Comparison of ENCODE assay signal across 19 mouse cellular contexts in the genomic region with DNA sequence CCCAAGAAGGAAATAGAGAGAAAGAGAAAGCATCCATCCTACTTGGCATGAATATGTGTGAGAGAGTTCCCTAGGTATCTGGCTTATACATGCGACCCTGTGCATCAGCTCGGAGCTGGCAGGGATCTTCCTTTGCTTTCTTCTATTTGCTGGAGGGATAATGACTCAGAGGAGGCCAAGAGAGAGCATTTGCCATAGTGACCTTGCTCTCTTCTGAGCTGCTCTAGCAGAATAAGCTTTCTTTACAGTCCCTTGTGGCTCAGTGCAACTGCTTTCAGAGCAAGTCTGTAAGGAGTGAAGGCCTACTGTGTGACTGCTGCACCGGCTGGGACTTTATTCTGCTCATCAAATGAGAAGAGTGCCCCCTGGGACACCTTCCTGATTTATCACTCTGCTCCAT.
DNase-seq lines count a peak whose midpoint lies in the region; ATAC-seq and TF ChIP-seq lines count a peak whose summit lies in the region.
"Had no signal": no experiment of that assay in that cellular context is flagged by ENCODE, and none has a peak within 500 bp of the region (broad histone marks: within the 10 kb centered on the region; RNA-seq: fewer than 3 reads in every experiment).

No protein-coding gene starts in this region.

- H3K27ac ChIP-seq in forebrain, embryonic 14.5 days (ENCODE audit: low read depth, low read length) = no peak overlapping the region
- H3K27ac ChIP-seq in forebrain, embryonic 16.5 days (ENCODE audit: low read length) = no peak overlapping the region
- H3K27ac ChIP-seq in midbrain, embryonic 15.5 days = 0 out of 2 replicates have a peak overlapping the region, but pooled peaks have one; percentile 2
- H3K27ac ChIP-seq in midbrain, embryonic 13.5 days = no peak overlapping the region
- H3K27ac ChIP-seq in stomach, postnatal 0 days (replicated peaks) = no peak overlapping the region
- H3K27ac ChIP-seq: embryonic facial prominence, embryonic 12.5 days; limb, embryonic 10.5 days; liver, embryonic 12.5 days; lung, embryonic 15.5 days; macrophage; midbrain, embryonic 12.5 days had no signal

- no peak overlapping the region for H3K4me3 ChIP-seq in forebrain, embryonic 14.5 days (ENCODE audit: low read depth, low read length)
- H3K4me3 ChIP-seq in forebrain, embryonic 16.5 days (replicated peaks; ENCODE audit: low read length) = no peak overlapping the region
- no peak overlapping the region for H3K4me3 ChIP-seq in midbrain, embryonic 15.5 days
- no peak overlapping the region for H3K4me3 ChIP-seq in midbrain, embryonic 13.5 days (replicated peaks)
- H3K4me3 ChIP-seq in stomach, postnatal 0 days (ENCODE audit: low read depth, low read length) = no peak overlapping the region
- H3K4me3 ChIP-seq: embryonic facial prominence, embryonic 12.5 days; limb, embryonic 10.5 days; liver, embryonic 12.5 days; lung, embryonic 15.5 days; midbrain, embryonic 12.5 days had no signal

- H3K36me3 ChIP-seq in forebrain, embryonic 14.5 days (ENCODE audit: control insufficient read depth, insufficient read depth, low read length) = peaks cover 5% of the 10 kb centered on the region; the same call in 1 of the 2 replicates
- peaks cover 8% of the 10 kb centered on the region for H3K36me3 ChIP-seq in forebrain, embryonic 16.5 days (ENCODE audit: control insufficient read depth, insufficient read depth)
- 0 out of 2 replicates have a peak, but pooled peaks cover 5% of the 10 kb centered on the region for H3K36me3 ChIP-seq in midbrain, embryonic 15.5 days (replicated peaks)
- peaks cover 15% of the 10 kb centered on the region for H3K36me3 ChIP-seq in midbrain, embryonic 13.5 days
- no peaks in the 10 kb centered on the region for H3K36me3 ChIP-seq in stomach, postnatal 0 days (ENCODE audit: control insufficient read depth, insufficient read depth, low read length)
- H3K36me3 ChIP-seq: embryonic facial prominence, embryonic 12.5 days; limb, embryonic 10.5 days; liver, embryonic 12.5 days; lung, embryonic 15.5 days had no signal

- no peak overlapping the region for H3K4me2 ChIP-seq in forebrain, embryonic 14.5 days (ENCODE audit: low read length)
- H3K4me2 ChIP-seq in forebrain, embryonic 16.5 days (ENCODE audit: low read length) = no peak overlapping the region
- H3K4me2 ChIP-seq in midbrain, embryonic 15.5 days = no peak overlapping the region
- H3K4me2 ChIP-seq in midbrain, embryonic 13.5 days (replicated peaks) = no peak overlapping the region
- no peak overlapping the region for H3K4me2 ChIP-seq in stomach, postnatal 0 days (replicated peaks; ENCODE audit: low read depth)
- H3K4me2 ChIP-seq: embryonic facial prominence, embryonic 12.5 days; heart, embryonic 11.5 days; liver, embryonic 12.5 days; lung, embryonic 15.5 days; midbrain, embryonic 12.5 days had no signal

- no peak for TF ChIP-seq CTCF in stomach, postnatal 0 days (IDR thresholded peaks at IDR 0.05; ENCODE audit: low read depth)

- no peak overlapping the region for H3K9ac ChIP-seq in forebrain, embryonic 14.5 days (ENCODE audit: low read length)
- H3K9ac ChIP-seq in forebrain, embryonic 16.5 days (replicated peaks; ENCODE audit: low read depth, low read length) = no peak overlapping the region
- no peak overlapping the region for H3K9ac ChIP-seq in midbrain, embryonic 15.5 days
- H3K9ac ChIP-seq in midbrain, embryonic 13.5 days (replicated peaks) = no peak overlapping the region
- no peak overlapping the region for H3K9ac ChIP-seq in stomach, postnatal 0 days (ENCODE audit: low read length)
- H3K9ac ChIP-seq: embryonic facial prominence, embryonic 12.5 days; liver, embryonic 12.5 days; lung, embryonic 15.5 days; midbrain, embryonic 12.5 days had no signal

- ATAC-seq in forebrain, embryonic 14.5 days = no peak
- no peak for ATAC-seq in forebrain, embryonic 16.5 days
- no peak for ATAC-seq in midbrain, embryonic 15.5 days (replicated peaks)
- ATAC-seq in midbrain, embryonic 13.5 days = no peak
- no peak for ATAC-seq in stomach, postnatal 0 days (ENCODE audit: low FRiP score, low TSS enrichment)
- ATAC-seq: inflammation-experienced regulatory T-cells, adult 6 months; liver, embryonic 12.5 days had no signal

- WGBS in forebrain, embryonic 14.5 days = 45% methylated on average over 3 of the region's 3 CpGs
- 35% methylated on average over 3 of the region's 3 CpGs for WGBS in forebrain, embryonic 16.5 days
- 33% methylated on average over 3 of the region's 3 CpGs for WGBS in midbrain, embryonic 15.5 days
- WGBS in midbrain, embryonic 13.5 days = 27% methylated on average over 3 of the region's 3 CpGs
- 65% methylated on average over 3 of the region's 3 CpGs for WGBS in stomach, postnatal 0 days

- peaks cover 4% of the 10 kb centered on the region; the same call in 1 of the 2 replicates for H3K9me3 ChIP-seq in forebrain, embryonic 14.5 days (replicated peaks; ENCODE audit: control insufficient read depth, low read length)
- peaks cover 7% of the 10 kb centered on the region for H3K9me3 ChIP-seq in forebrain, embryonic 16.5 days (ENCODE audit: control insufficient read depth, low read length)
- H3K9me3 ChIP-seq in midbrain, embryonic 15.5 days = peaks cover 3% of the 10 kb centered on the region; the same call in 1 of the 2 replicates
- peaks cover 9% of the 10 kb centered on the region for H3K9me3 ChIP-seq in midbrain, embryonic 13.5 days
- H3K9me3 ChIP-seq in stomach, postnatal 0 days (ENCODE audit: control insufficient read depth, low read length) = no peaks in the 10 kb centered on the region
- H3K9me3 ChIP-seq: embryonic facial prominence, embryonic 12.5 days; limb, embryonic 10.5 days; liver, embryonic 12.5 days; lung, embryonic 15.5 days had no signal

- no peak for TF ChIP-seq EP300 in stomach, postnatal 0 days (optimal IDR thresholded peaks at IDR 0.05)

- peak; percentile 21 for DNase-seq in forebrain, embryonic 14.5 days (ENCODE audit: low spot score)
- DNase-seq in cerebellum, adult 11-12 months = peak; percentile 36
- peak; percentile 59 to 64 for DNase-seq in cerebellum, postnatal 25 days
- no peak for DNase-seq in stomach, postnatal 0 days (ENCODE audit: low spot score)
- DNase-seq in testis, postnatal 10 days (ENCODE audit: low spot score) = no peak
- DNase-seq: gastrocnemius, postnatal 25 days; kidney, adult 8-10 months; thymus, postnatal 4 days had no signal

- H3K27me3 ChIP-seq in forebrain, embryonic 14.5 days (replicated peaks; ENCODE audit: control insufficient read depth, insufficient read depth, low read length) = no peaks in the 10 kb centered on the region
- H3K27me3 ChIP-seq in forebrain, embryonic 16.5 days (replicated peaks; ENCODE audit: control insufficient read depth, insufficient read depth, low read length) = no peaks in the 10 kb centered on the region
- no peaks in the 10 kb centered on the region for H3K27me3 ChIP-seq in midbrain, embryonic 15.5 days (replicated peaks)
- H3K27me3 ChIP-seq in midbrain, embryonic 13.5 days = no peaks in the 10 kb centered on the region
- no peaks in the 10 kb centered on the region for H3K27me3 ChIP-seq in stomach, postnatal 0 days (ENCODE audit: control insufficient read depth, insufficient read depth, low read length)
- H3K27me3 ChIP-seq: embryonic facial prominence, embryonic 12.5 days; liver, embryonic 12.5 days; lung, embryonic 15.5 days; midbrain, embryonic 12.5 days had no signal

- peaks cover 6% of the 10 kb centered on the region; the same call in 1 of the 2 replicates for H3K4me1 ChIP-seq in forebrain, embryonic 14.5 days (ENCODE audit: control insufficient read depth, insufficient read depth, low read length)
- peaks cover 3% of the 10 kb centered on the region; the same call in 1 of the 2 replicates for H3K4me1 ChIP-seq in forebrain, embryonic 16.5 days (replicated peaks; ENCODE audit: control insufficient read depth, insufficient read depth, low read length)
- H3K4me1 ChIP-seq in midbrain, embryonic 15.5 days = no peaks in the 10 kb centered on the region
- H3K4me1 ChIP-seq in midbrain, embryonic 13.5 days (replicated peaks) = 0 out of 2 replicates have a peak, but pooled peaks cover 4% of the 10 kb centered on the region
- no peaks in the 10 kb centered on the region for H3K4me1 ChIP-seq in stomach, postnatal 0 days (replicated peaks; ENCODE audit: control insufficient read depth, insufficient read depth)
- H3K4me1 ChIP-seq: embryonic facial prominence, embryonic 12.5 days; limb, embryonic 10.5 days; liver, embryonic 12.5 days; lung, embryonic 15.5 days; midbrain, embryonic 12.5 days had no signal

Comparison
In these comparisons a context has a peak if more than half of its experiments do, and no peak if none do; other contexts are left out.
1. DNase-seq: peak in forebrain, embryonic 14.5 days (single experiment), cerebellum, adult 11-12 months (single experiment) and cerebellum, postnatal 25 days (2 of 2); none in stomach, postnatal 0 days (single experiment) and testis, postnatal 10 days (single experiment).